Mouse (Mus musculus): ENCODE measurements around the gene Asic2. TPM values are rescaled to one million over a fixed set of nuclear protein-coding genes. Genes with fewer than 3 reads are reported as not detected.

Asic2 gene
- total and polyA plus RNA-seq, 3 experiments = not detected

- no peaks in the 10 kb centered on the region for H3K9me3 ChIP-seq (replicated peaks; ENCODE audit: insufficient read depth, low read length)
- H3K27me3 ChIP-seq (ENCODE audit: control insufficient read depth in 1 of 2, insufficient read depth in 2 of 2, low read length in 2 of 2) = no peaks in the 10 kb centered on the region
- H3K9ac ChIP-seq (ENCODE audit: control insufficient read depth, low read depth, low read length, poor library complexity, severe bottlenecking) = no peak overlapping the region
- no peak for DNase-seq (ENCODE audit: low read depth, low spot score)
- H3K27ac ChIP-seq (ENCODE audit: control insufficient read depth, low read depth, low read length) = no peak overlapping the region
- no peak overlapping the region for H3K4me3 ChIP-seq (ENCODE audit: control insufficient read depth in 1 of 2, insufficient read depth in 1 of 2, low read depth in 2 of 2, low read length in 2 of 2)
- no peaks in the 10 kb centered on the region for H3K79me2 ChIP-seq (ENCODE audit: control insufficient read depth, insufficient read depth, low read length, poor library complexity)
- no peak for TF ChIP-seq E2F4 (IDR thresholded peaks at IDR 0.05; ENCODE audit: borderline replicate concordance, low read depth, low read length)
- no peak for TF ChIP-seq GATA1 (IDR thresholded peaks at IDR 0.05; ENCODE audit: low read depth, low read length)
- TF ChIP-seq POLR2AphosphoS2 (IDR thresholded peaks at IDR 0.05; ENCODE audit: low read length) = no peak
- no peak for TF ChIP-seq MXI1 (IDR thresholded peaks at IDR 0.05; ENCODE audit: low read depth, low read length)
- no peak for TF ChIP-seq NELFE (IDR thresholded peaks at IDR 0.05; ENCODE audit: low read depth, low read length)
- TF ChIP-seq UBTF (IDR thresholded peaks at IDR 0.05; ENCODE audit: borderline replicate concordance, insufficient read depth, low read depth, low read length) = no peak
- no peak for TF ChIP-seq RAD21 (IDR thresholded peaks at IDR 0.05; ENCODE audit: low read depth, low read length)
- no peak for TF ChIP-seq MAZ (IDR thresholded peaks at IDR 0.05; ENCODE audit: low read depth, low read length)
- no peak for TF ChIP-seq MYB (IDR thresholded peaks at IDR 0.05; ENCODE audit: low read depth, low read length)
- TF ChIP-seq USF2 (IDR thresholded peaks at IDR 0.05; ENCODE audit: borderline replicate concordance in 1 of 2, insufficient read depth in 1 of 2, low read depth in 1 of 2, low read length in 2 of 2) = no peak
- no peak for TF ChIP-seq JUND (IDR thresholded peaks at IDR 0.05; ENCODE audit: low read depth, low read length)
- no peak for TF ChIP-seq HCFC1 (IDR thresholded peaks at IDR 0.05; ENCODE audit: low read depth, low read length)
- TF ChIP-seq USF1 (IDR thresholded peaks at IDR 0.05; ENCODE audit: low read depth, low read length) = no peak
- no peak for TF ChIP-seq ZMIZ1 (IDR thresholded peaks at IDR 0.05; ENCODE audit: low read depth, low read length)
- no peak for TF ChIP-seq ETS1 (IDR thresholded peaks at IDR 0.05; ENCODE audit: low read depth, low read length)
- TF ChIP-seq MAX (IDR thresholded peaks at IDR 0.05; ENCODE audit: low read length) = no peak
- H3K36me3 ChIP-seq (ENCODE audit: control insufficient read depth in 1 of 2, insufficient read depth in 2 of 2, low read length in 2 of 2) = no peaks in the 10 kb centered on the region
- H3K4me1 ChIP-seq (ENCODE audit: control insufficient read depth in 1 of 2, insufficient read depth in 2 of 2, low read length in 2 of 2) = no peaks in the 10 kb centered on the region
Measured at GRCm38 (mm10) chr11:81277406-81277805, 690.9 kb downstream of the Asic2 start.

GRCm38 (mm10) chr11:81272677-81273418, 695.4 kb downstream of the Asic2 start:
- TF ChIP-seq BHLHE40 (IDR thresholded peaks at IDR 0.05; ENCODE audit: borderline replicate concordance, low read depth, low read length) (no peak), TBP (IDR thresholded peaks at IDR 0.05; ENCODE audit: low read depth, low read length) (no peak), JUND (IDR thresholded peaks at IDR 0.05; ENCODE audit: low read depth, low read length) (no peak), SIN3A (IDR thresholded peaks at IDR 0.05; ENCODE audit: low read length) (no peak), MYB (IDR thresholded peaks at IDR 0.05; ENCODE audit: low read depth, low read length) (no peak), ZMIZ1 (IDR thresholded peaks at IDR 0.05; ENCODE audit: low read depth, low read length) (no peak)
- Histone ChIP-seq H3K36me3 (ENCODE audit: control insufficient read depth in 1 of 2, insufficient read depth in 2 of 2, low read length in 2 of 2) (no peaks in the 10 kb centered on the region), H3K27ac (ENCODE audit: control insufficient read depth, low read depth, low read length) (no peak overlapping the region), H3K79me2 (ENCODE audit: control insufficient read depth, insufficient read depth, low read length, poor library complexity) (no peaks in the 10 kb centered on the region), H3K9ac (ENCODE audit: control insufficient read depth, low read depth, low read length, poor library complexity, severe bottlenecking) (no peak overlapping the region), H3K27me3 (ENCODE audit: control insufficient read depth in 1 of 2, insufficient read depth in 2 of 2, low read length in 2 of 2) (no peaks in the 10 kb centered on the region), H3K9me3 (replicated peaks; ENCODE audit: insufficient read depth, low read length) (no peaks in the 10 kb centered on the region), H3K4me1 (ENCODE audit: control insufficient read depth in 1 of 2, insufficient read depth in 2 of 2, low read length in 2 of 2) (no peaks in the 10 kb centered on the region), H3K4me3 (ENCODE audit: control insufficient read depth in 1 of 2, insufficient read depth in 1 of 2, low read depth in 2 of 2, low read length in 2 of 2) (no peak overlapping the region)
- DNase-seq (ENCODE audit: low read depth, low spot score) = no peak
